Mouse (Mus musculus) liver, postnatal 0 days (tissue): ENCODE measurements at regions not wholly inside any gene's neighbourhood (a gene's known extent, or its start where the extent isn't known, plus 50 kb on each side); places are given as distances from the start of the nearest gene placed in this dataset.

Source experiments
- ATAC-seq: fragments of 200-750 bp; cut with Nextera tagmentation; 2 replicates; pipeline ENCODE4 v1.8.0; 2017; ENCODE audit warnings: mild to moderate bottlenecking, moderate library complexity
- DNase-seq: peaks from one replicate; pipeline ENCODE4 v3.0.0-alpha.2; 2016
- H3K27ac ChIP-seq: fragments of 300-500 bp; sonication (generic); 2 replicates; pipeline ENCODE4 v1.5.1; 2014; ENCODE audit warnings: antibody characterized with exemption, moderate library complexity, mild to moderate bottlenecking, low read depth
- H3K27me3 ChIP-seq: fragments of 300-500 bp; sonication (generic); 2 replicates; pipeline ENCODE4 v1.6.1; 2014; ENCODE audit warnings: low read length, control low read depth, mixed read lengths; ENCODE audit not compliant: insufficient read depth
- H3K36me3 ChIP-seq: fragments of 300-500 bp; sonication (generic); replicated peaks from 2 replicates; pipeline ENCODE4 v1.6.1; 2014; ENCODE audit warnings: mild to moderate bottlenecking, control low read depth, low read length, moderate library complexity, mixed read lengths; ENCODE audit not compliant: insufficient read depth
- H3K4me1 ChIP-seq: fragments of 300-500 bp; sonication (generic); 2 replicates; pipeline ENCODE4 v1.6.1; 2014; ENCODE audit warnings: antibody characterized with exemption, mild to moderate bottlenecking, control low read depth; ENCODE audit not compliant: insufficient read depth
- H3K4me2 ChIP-seq: fragments of 300-500 bp; sonication (generic); 2 replicates; pipeline ENCODE4 v1.6.1; 2014; ENCODE audit warnings: low read depth, mild to moderate bottlenecking, low read length, moderate library complexity, mixed read lengths
- H3K4me3 ChIP-seq: fragments of 300-500 bp; sonication (generic); 2 replicates; pipeline ENCODE4 v1.5.1; 2014; ENCODE audit warnings: low read depth, low read length
- H3K9ac ChIP-seq: fragments of 300-500 bp; sonication (generic); replicated peaks from 2 replicates; pipeline ENCODE4 v1.6.1; 2014; ENCODE audit warnings: mild to moderate bottlenecking, moderate library complexity
- H3K9me3 ChIP-seq: fragments of 300-500 bp; sonication (generic); 2 replicates; pipeline ENCODE4 v1.6.1; 2016; ENCODE audit warnings: mild to moderate bottlenecking, control low read depth, low read length, mixed read lengths
- CTCF ChIP-seq: sonication (generic); IDR thresholded peaks from 2 replicates; pipeline ENCODE4 v1.5.1; 2016; ENCODE audit warnings: antibody characterized with exemption, low read depth
- EP300 ChIP-seq: IDR thresholded peaks from 2 replicates; pipeline ENCODE4 v1.6.1; 2016; ENCODE audit warnings: antibody characterized with exemption, low read depth, mild to moderate bottlenecking
- WGBS: fragments of 180-500 bp; shearing (Covaris S2); extraction: QIAGEN DNeasy Blood & Tissue Kit; methylation state at CpG from one replicate; pipeline ENCODE4 v1.1.7; 2014; ENCODE audit not compliant: insufficient replicate concordance; 5-methylcytosine and 5-hydroxymethylcytosine counted together

- no peaks in the 10 kb centered on the region for H3K27me3 ChIP-seq
- 75% methylated on average over 3 of the region's 3 CpGs for WGBS
- H3K27ac ChIP-seq = no peak overlapping the region
- no peak overlapping the region for H3K4me3 ChIP-seq
- no peaks in the 10 kb centered on the region for H3K4me1 ChIP-seq
- no peak overlapping the region for H3K4me2 ChIP-seq
- DNase-seq (no peak), ATAC-seq (no peak)
- no peaks in the 10 kb centered on the region for H3K36me3 ChIP-seq
- TF ChIP-seq CTCF (no peak), EP300 (no peak)
- H3K9ac ChIP-seq = no peak overlapping the region
- no peaks in the 10 kb centered on the region for H3K9me3 ChIP-seq
These were observed 283.6 kb upstream of the Noct start for GRCm38 (mm10) chr3:50940656-50941055.

- H3K36me3 ChIP-seq = no peaks in the 10 kb centered on the region
These were observed 270.8 kb upstream of the Noct start for GRCm38 (mm10) chr3:50953456-50953855.

GRCm38 (mm10) chr3:50970386-50970785 lies 253.9 kb upstream of the Noct start:
- TF ChIP-seq EP300 (no peak), CTCF (no peak)
- Histone ChIP-seq H3K4me1 (no peaks in the 10 kb centered on the region), H3K9me3 (no peaks in the 10 kb centered on the region), H3K9ac (no peak overlapping the region), H3K36me3 (no peaks in the 10 kb centered on the region), H3K27me3 (no peaks in the 10 kb centered on the region), H3K4me2 (no peak overlapping the region), H3K27ac (no peak overlapping the region), H3K4me3 (no peak overlapping the region)
- 79% methylated on average over 2 of the region's 2 CpGs for WGBS
- DNase-seq = no peak
- ATAC-seq = no peak

More at GRCm38 (mm10) chr3:50953456-50953855, 270.8 kb upstream of the Noct start:
- 93% methylated on average over 6 of the region's 6 CpGs for WGBS
- Histone ChIP-seq H3K4me3 (no peak overlapping the region), H3K27me3 (no peaks in the 10 kb centered on the region), H3K4me2 (no peak overlapping the region), H3K4me1 (no peaks in the 10 kb centered on the region), H3K27ac (no peak overlapping the region), H3K9ac (no peak overlapping the region), H3K9me3 (no peaks in the 10 kb centered on the region)
- no peak for TF ChIP-seq EP300
- TF ChIP-seq CTCF = no peak
- ATAC-seq (no peak), DNase-seq (no peak)

- TF ChIP-seq CTCF = no peak
- TF ChIP-seq EP300 = no peak
These were observed 251.2 kb upstream of the Noct start for GRCm38 (mm10) chr3:50973081-50973480.

GRCm38 (mm10) chr3:50976141-50976780 lies 248.0 kb upstream of the Noct start:
- Histone ChIP-seq H3K4me1 (no peaks in the 10 kb centered on the region), H3K4me2 (no peak overlapping the region), H3K36me3 (no peaks in the 10 kb centered on the region), H3K27me3 (no peaks in the 10 kb centered on the region), H3K4me3 (no peak overlapping the region), H3K27ac (no peak overlapping the region), H3K9me3 (no peaks in the 10 kb centered on the region), H3K9ac (no peak overlapping the region)
- DNase-seq (no peak), ATAC-seq (no peak)
- WGBS = 67% methylated on average over 5 of the region's 5 CpGs
- TF ChIP-seq CTCF (no peak), EP300 (no peak)

More at GRCm38 (mm10) chr3:50973081-50973480, 251.2 kb upstream of the Noct start:
- no peak for DNase-seq
- no peak overlapping the region for H3K9ac ChIP-seq
- no peaks in the 10 kb centered on the region for H3K4me1 ChIP-seq
- no peak overlapping the region for H3K4me2 ChIP-seq
- H3K27me3 ChIP-seq = no peaks in the 10 kb centered on the region
- ATAC-seq = no peak
- no peaks in the 10 kb centered on the region for H3K36me3 ChIP-seq
- H3K4me3 ChIP-seq = no peak overlapping the region
- no peaks in the 10 kb centered on the region for H3K9me3 ChIP-seq
- 90% methylated on average over 6 of the region's 6 CpGs for WGBS
- no peak overlapping the region for H3K27ac ChIP-seq

GRCm38 (mm10) chr3:50976818-50977217 lies 247.4 kb upstream of the Noct start:
- no peaks in the 10 kb centered on the region for H3K4me1 ChIP-seq
- TF ChIP-seq CTCF (no peak), EP300 (no peak)
- no peak overlapping the region for H3K4me2 ChIP-seq
- no peak overlapping the region for H3K27ac ChIP-seq
- H3K36me3 ChIP-seq = no peaks in the 10 kb centered on the region
- WGBS = 66% methylated on average over 6 of the region's 6 CpGs
- no peak overlapping the region for H3K4me3 ChIP-seq
- H3K9me3 ChIP-seq = no peaks in the 10 kb centered on the region
- no peak overlapping the region for H3K9ac ChIP-seq
- H3K27me3 ChIP-seq = no peaks in the 10 kb centered on the region
- no peak for ATAC-seq
- no peak for DNase-seq
